Mouse (Mus musculus): ENCODE measurements around the gene Nfrkb.

- no peak for TF ChIP-seq CTCF (conservative IDR thresholded peaks at IDR 0.05 in 1 of 2, IDR thresholded peaks at IDR 0.05 in 1 of 2; ENCODE audit: low read depth in 2 of 2, low read length in 2 of 2)
- no peak for TF ChIP-seq CHD1 (IDR thresholded peaks at IDR 0.05; ENCODE audit: low read depth, low read length)
Measured at GRCm38 (mm10) chr9:31452166-31452565, 66.2 kb downstream of the Nfrkb start.

Data from CH12.LX (cell line).